Mouse (Mus musculus): ENCODE data around the gene Sirt3.

- no peak for TF ChIP-seq CTCF (IDR thresholded peaks at IDR 0.05; ENCODE audit: low read depth, low read length)
- TF ChIP-seq POLR2A (IDR thresholded peaks at IDR 0.05; ENCODE audit: borderline replicate concordance, low read depth, low read length), result no peak
Measured at GRCm38 (mm10) chr7:140908181-140908580, 26.1 kb upstream of the Sirt3 start.
